Mouse (Mus musculus) liver, embryonic 14.5 days (tissue): ENCODE measurements around the gene Bmp5.

Source experiments
- CTCF ChIP-seq: IDR thresholded peaks from 2 replicates; pipeline ENCODE4 v1.5.1; 2016; ENCODE audit warnings: antibody characterized with exemption, low read depth, control low read depth
- EP300 ChIP-seq: IDR thresholded peaks from 2 replicates; pipeline ENCODE4 v1.6.1; 2016; ENCODE audit warnings: antibody characterized with exemption, low read depth

GRCm38 (mm10) chr9:75815161-75815560 lies 40.0 kb downstream of the Bmp5 start:
- TF ChIP-seq CTCF (no peak), EP300 (no peak)
